Mouse (Mus musculus): ENCODE results near the gene Kdm5b. TPM values are rescaled to one million over a fixed set of nuclear protein-coding genes. Genes with fewer than 3 reads are reported as not detected.

Kdm5b gene
- polyA plus RNA-seq, 1 experiment from 2014 or later = 6.4 TPM

DNA sequence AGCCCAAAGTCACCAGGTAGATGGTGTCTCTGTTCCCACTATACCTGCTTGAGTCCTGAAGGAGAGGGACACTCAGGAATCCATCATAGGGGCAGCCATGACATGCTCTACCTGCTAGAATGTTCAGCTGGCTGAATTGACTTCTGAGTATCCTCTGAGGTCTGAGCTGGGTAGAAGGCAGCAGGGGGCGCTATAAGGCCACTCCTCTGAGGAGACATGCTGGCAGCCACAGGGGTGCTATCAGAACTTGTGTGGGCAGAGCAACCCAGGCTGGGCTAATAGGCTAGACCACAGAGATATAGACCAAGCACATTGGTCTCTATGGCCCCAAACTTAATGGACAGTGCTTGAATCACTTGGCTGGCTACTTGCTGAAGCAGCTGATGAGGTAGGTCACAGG lies 114.3 kb downstream of the Kdm5b start:
- H3K4me2 ChIP-seq (ENCODE audit: low read depth, low read length) = no peak overlapping the region
- H3K9me3 ChIP-seq (ENCODE audit: low read length) = no peaks in the 10 kb centered on the region
- WGBS (ENCODE audit: insufficient replicate concordance) = 6% methylated on average over 1 of the region's 1 CpGs
- peak; percentile 75 for TF ChIP-seq CTCF (IDR thresholded peaks at IDR 0.05; ENCODE audit: low read depth)
- no peak for TF ChIP-seq EP300 (IDR thresholded peaks at IDR 0.05; ENCODE audit: low read depth)
- ATAC-seq (no peak), DNase-seq (peak; percentile 66)
- no peak overlapping the region for H3K9ac ChIP-seq (replicated peaks)
- H3K4me3 ChIP-seq (ENCODE audit: low read depth, low read length) = no peak overlapping the region
- no peaks in the 10 kb centered on the region for H3K27me3 ChIP-seq (ENCODE audit: insufficient read depth, low read length)
- H3K27ac ChIP-seq (ENCODE audit: low read depth) = no peak overlapping the region
- no peaks in the 10 kb centered on the region for H3K36me3 ChIP-seq (replicated peaks; ENCODE audit: insufficient read depth, low read length)
- H3K4me1 ChIP-seq (ENCODE audit: insufficient read depth) = no peaks in the 10 kb centered on the region

DNA sequence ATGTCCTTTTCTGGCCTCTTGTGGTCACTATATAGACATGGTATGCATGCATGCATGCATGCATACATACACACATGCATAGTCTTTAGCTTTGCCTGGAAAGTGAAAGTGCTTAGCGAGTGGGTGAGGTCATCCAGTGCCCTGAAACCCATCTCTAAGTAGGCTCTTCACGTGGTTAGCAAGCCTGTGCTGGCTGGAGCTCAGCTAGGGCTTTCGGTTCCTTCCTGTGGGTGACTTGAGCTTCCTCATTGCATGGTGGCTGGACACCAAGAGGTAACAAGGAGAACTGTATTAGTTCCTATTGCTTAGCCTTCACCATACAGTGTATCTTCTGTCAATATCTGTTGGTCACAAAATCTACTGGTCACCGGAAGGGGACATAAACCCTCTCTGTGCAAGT lies 119.5 kb downstream of the Kdm5b start:
- DNase-seq = peak; percentile 49
- H3K9me3 ChIP-seq (ENCODE audit: low read length) = no peaks in the 10 kb centered on the region
- WGBS (ENCODE audit: insufficient replicate concordance) = 32% methylated on average over 4 of the region's 4 CpGs
- no peaks in the 10 kb centered on the region for H3K36me3 ChIP-seq (replicated peaks; ENCODE audit: insufficient read depth, low read length)
- no peak overlapping the region for H3K4me3 ChIP-seq (ENCODE audit: low read depth, low read length)
- H3K9ac ChIP-seq (replicated peaks) = no peak overlapping the region
- no peaks in the 10 kb centered on the region for H3K4me1 ChIP-seq (ENCODE audit: insufficient read depth)
- no peak overlapping the region for H3K27ac ChIP-seq (ENCODE audit: low read depth)
- H3K27me3 ChIP-seq (ENCODE audit: insufficient read depth, low read length) = no peaks in the 10 kb centered on the region
- peak; percentile 47 for ATAC-seq
- TF ChIP-seq CTCF (IDR thresholded peaks at IDR 0.05; ENCODE audit: low read depth) = no peak
- no peak for TF ChIP-seq EP300 (IDR thresholded peaks at IDR 0.05; ENCODE audit: low read depth)
- no peak overlapping the region for H3K4me2 ChIP-seq (ENCODE audit: low read depth, low read length)

DNA sequence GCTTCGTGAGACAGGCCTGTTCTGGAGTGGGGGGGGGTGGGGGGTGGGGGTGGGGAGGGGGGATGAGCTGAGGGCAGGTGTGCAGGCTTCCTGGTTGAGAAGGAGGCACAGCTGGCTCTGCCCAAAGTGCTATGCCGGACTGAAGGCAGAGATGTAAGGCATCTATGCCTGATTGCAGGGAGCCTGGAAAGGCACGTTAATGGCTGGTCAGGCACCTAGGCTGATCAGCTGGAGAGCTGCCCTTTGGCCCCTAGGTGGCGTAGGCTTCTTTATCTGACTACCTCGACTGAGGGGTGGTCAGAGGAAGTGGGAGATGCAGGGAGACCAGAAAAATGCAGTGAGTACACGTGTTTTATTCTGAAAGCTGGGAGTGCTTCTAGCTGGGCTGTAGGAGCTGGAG lies 120.6 kb downstream of the Kdm5b start:
- WGBS (ENCODE audit: insufficient replicate concordance) = 25% methylated on average over 6 of the region's 6 CpGs
- Histone ChIP-seq H3K27me3 (ENCODE audit: insufficient read depth, low read length) (no peaks in the 10 kb centered on the region), H3K4me2 (ENCODE audit: low read depth, low read length) (no peak overlapping the region), H3K36me3 (replicated peaks; ENCODE audit: insufficient read depth, low read length) (no peaks in the 10 kb centered on the region), H3K27ac (ENCODE audit: low read depth) (no peak overlapping the region), H3K4me1 (ENCODE audit: insufficient read depth) (no peaks in the 10 kb centered on the region), H3K9ac (replicated peaks) (no peak overlapping the region), H3K4me3 (ENCODE audit: low read depth, low read length) (no peak overlapping the region), H3K9me3 (ENCODE audit: low read length) (no peaks in the 10 kb centered on the region)
- ATAC-seq (no peak), DNase-seq (no peak)
- TF ChIP-seq EP300 (IDR thresholded peaks at IDR 0.05; ENCODE audit: low read depth) (no peak), CTCF (IDR thresholded peaks at IDR 0.05; ENCODE audit: low read depth) (peak; percentile 36)

- WGBS (ENCODE audit: insufficient replicate concordance) = 63% methylated on average over 9 of the region's 9 CpGs
Observed at GRCm38 (mm10) chr1:134682460-134682859, 122.5 kb downstream of the Kdm5b start.

More at GRCm38 (mm10) chr1:134682460-134682859, 122.5 kb downstream of the Kdm5b start:
- Histone ChIP-seq H3K27me3 (ENCODE audit: insufficient read depth, low read length) (no peaks in the 10 kb centered on the region), H3K27ac (ENCODE audit: low read depth) (no peak overlapping the region), H3K4me1 (ENCODE audit: insufficient read depth) (no peaks in the 10 kb centered on the region), H3K36me3 (replicated peaks; ENCODE audit: insufficient read depth, low read length) (no peaks in the 10 kb centered on the region), H3K9ac (replicated peaks) (no peak overlapping the region), H3K9me3 (ENCODE audit: low read length) (no peaks in the 10 kb centered on the region), H3K4me3 (ENCODE audit: low read depth, low read length) (no peak overlapping the region), H3K4me2 (ENCODE audit: low read depth, low read length) (no peak overlapping the region)
- TF ChIP-seq EP300 (IDR thresholded peaks at IDR 0.05; ENCODE audit: low read depth) (no peak), CTCF (IDR thresholded peaks at IDR 0.05; ENCODE audit: low read depth) (no peak)
- DNase-seq = no peak
- no peak for ATAC-seq

Other genes with a start within 250 kb of the Kdm5b start
- gene Ppfia4, start 227.2 kb upstream of the Kdm5b start, polyA plus RNA-seq (2015; fragmentation: Nextera tagmentation; extraction: Ambion mirVana) = 1.3 and 1.6 TPM in 2 replicates
- 44.1 and 46.1 TPM in 2 replicates for gene Tmem183a, start 198.2 kb upstream of the Kdm5b start, polyA plus RNA-seq (2015; fragmentation: Nextera tagmentation; extraction: Ambion mirVana)
- not detected in 2 replicates for gene 4933406M09Rik, start 174.2 kb upstream of the Kdm5b start, polyA plus RNA-seq (2015; fragmentation: Nextera tagmentation; extraction: Ambion mirVana)
- 7.7 and 8.2 TPM in 2 replicates for gene Cyb5r1, start 154.6 kb upstream of the Kdm5b start, polyA plus RNA-seq (2015; fragmentation: Nextera tagmentation; extraction: Ambion mirVana)
- 93.5 and 98.9 TPM in 2 replicates for gene Adipor1, start 144.8 kb upstream of the Kdm5b start, polyA plus RNA-seq (2015; fragmentation: Nextera tagmentation; extraction: Ambion mirVana)
- 12.3 and 13.2 TPM in 2 replicates for gene Klhl12, start 104.6 kb upstream of the Kdm5b start, polyA plus RNA-seq (2015; fragmentation: Nextera tagmentation; extraction: Ambion mirVana)
- 12.4 and 13.2 TPM in 2 replicates for gene Rabif, start 65.5 kb upstream of the Kdm5b start, polyA plus RNA-seq (2015; fragmentation: Nextera tagmentation; extraction: Ambion mirVana)
- not detected in 2 replicates for gene Mgat4e, start 10.5 kb upstream of the Kdm5b start, polyA plus RNA-seq (2015; fragmentation: Nextera tagmentation; extraction: Ambion mirVana)
- not detected in 2 replicates for gene Syt2, start 86.5 kb downstream of the Kdm5b start, polyA plus RNA-seq (2015; fragmentation: Nextera tagmentation; extraction: Ambion mirVana)

Data from liver, postnatal 0 days (tissue).